Mouse (Mus musculus): ENCODE results near the gene Ctbp1.
A peak's percentile ranks its signal among the peaks of the same experiment; 100 is the strongest.

Ctbp1 gene

DNA sequence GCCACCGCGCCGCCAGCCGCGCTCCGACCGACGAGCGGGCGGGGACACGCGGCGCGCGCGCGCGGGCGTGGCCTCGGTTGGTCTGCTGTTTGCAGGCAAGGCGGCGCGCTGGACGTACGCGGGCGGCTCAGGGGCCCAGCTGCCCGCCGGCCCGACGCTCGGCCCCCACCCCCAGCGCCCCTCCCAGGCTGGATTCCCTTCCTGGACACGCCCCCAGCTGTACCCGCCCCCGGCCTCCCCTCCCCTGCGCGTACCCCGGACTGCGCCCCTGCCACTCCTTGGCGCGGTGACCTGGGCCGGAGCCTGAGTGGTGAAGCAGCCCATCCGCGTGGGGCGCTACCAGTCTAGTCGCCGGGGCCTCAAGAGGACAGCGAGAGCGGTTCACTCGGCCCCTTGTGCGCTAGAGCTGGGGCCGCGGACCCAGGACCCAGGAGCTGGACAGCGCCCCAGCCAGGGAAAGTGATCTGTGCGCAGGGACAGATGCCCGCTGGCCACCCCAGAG lies at the start of gene Ctbp1:
TSS of gene Ctbp1 (minus strand) at position 42 of the 502 bp plus-strand sequence.
- DNase-seq (ENCODE audit: low spot score): peak; percentile 71

DNA sequence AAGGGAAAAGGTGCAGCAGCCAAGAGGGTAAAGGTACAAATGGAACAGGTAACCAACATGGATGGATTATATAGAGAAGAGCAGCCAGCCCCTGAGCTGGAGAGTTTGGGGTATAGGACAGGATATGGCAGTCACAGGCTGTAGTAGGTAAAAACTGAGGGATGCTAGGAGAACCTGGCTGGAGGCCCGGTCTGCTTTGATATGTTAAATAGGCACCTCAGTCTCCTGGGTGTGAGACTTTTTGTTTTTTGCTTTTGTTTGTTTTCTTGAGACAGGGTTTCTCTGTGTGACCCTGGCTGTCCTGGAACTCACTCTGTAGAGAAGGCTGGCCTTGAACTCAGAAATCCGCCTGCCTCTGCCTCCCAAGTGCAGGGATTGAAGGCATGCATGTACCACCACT lies 49.7 kb upstream of the Ctbp1 start:
- no peak for DNase-seq (ENCODE audit: low spot score)

- no peak for DNase-seq (ENCODE audit: low spot score)
These were observed 37.4 kb upstream of the Ctbp1 start for GRCm38 (mm10) chr5:33312192-33312591.

DNA sequence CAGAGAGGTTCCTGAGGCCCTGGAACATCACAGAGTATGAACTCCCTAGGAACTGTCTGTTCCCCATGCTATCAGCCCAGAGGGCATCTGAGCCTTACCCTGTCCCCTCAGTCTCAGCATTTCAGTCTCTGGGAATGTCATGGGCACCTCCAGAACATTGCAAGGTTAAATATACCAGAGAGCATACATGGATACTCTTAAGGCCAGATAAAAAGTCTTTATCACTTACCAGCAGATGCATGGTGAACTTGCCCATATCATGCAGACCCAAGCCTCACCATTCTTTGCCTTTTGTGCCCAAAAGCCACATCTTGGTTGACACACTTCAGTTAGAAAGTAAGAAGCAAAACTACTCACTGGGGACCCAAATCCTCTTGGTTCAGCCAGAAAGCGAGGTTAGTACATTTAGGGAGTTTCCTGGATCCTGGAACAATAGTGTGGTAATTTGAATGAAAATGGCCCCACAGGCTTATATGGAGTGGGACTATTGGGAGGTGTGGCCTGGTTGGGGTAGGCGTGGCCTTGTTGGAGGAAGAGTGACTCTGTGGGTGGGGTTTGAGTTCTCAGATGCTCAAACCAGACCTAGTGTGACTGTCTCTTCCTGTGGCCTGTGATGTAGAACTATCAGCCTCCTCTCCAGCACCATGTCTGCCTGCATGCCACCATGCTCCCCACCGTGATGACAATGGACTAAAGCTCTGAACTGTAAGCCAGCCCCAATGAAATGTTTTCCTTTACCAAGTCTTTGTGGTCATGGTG lies 36.1 kb upstream of the Ctbp1 start:
- DNase-seq (ENCODE audit: low spot score): no peak

- DNase-seq (ENCODE audit: low spot score): no peak
These were observed 27.0 kb upstream of the Ctbp1 start for GRCm38 (mm10) chr5:33301801-33302200.

DNA sequence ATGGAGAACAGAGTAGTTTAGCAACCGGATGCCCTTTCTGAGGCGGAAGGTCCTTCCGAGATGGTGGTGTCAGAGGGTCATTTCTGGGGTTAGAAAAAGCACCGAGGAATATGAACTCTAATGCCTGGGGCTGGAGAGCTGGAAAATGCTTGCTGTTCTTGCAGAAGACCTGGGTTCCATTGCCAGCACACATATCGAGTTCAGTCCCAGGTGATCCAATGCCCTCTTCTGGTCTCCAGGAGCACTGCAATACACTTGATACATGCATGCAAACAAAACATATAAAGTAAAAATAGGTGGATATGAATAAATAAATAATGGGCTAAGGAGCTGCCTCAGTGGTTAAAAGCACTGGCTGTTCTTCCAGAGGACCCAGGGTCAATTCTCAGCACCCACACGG lies 22.4 kb upstream of the Ctbp1 start:
- no peak for DNase-seq (ENCODE audit: low spot score)

DNA sequence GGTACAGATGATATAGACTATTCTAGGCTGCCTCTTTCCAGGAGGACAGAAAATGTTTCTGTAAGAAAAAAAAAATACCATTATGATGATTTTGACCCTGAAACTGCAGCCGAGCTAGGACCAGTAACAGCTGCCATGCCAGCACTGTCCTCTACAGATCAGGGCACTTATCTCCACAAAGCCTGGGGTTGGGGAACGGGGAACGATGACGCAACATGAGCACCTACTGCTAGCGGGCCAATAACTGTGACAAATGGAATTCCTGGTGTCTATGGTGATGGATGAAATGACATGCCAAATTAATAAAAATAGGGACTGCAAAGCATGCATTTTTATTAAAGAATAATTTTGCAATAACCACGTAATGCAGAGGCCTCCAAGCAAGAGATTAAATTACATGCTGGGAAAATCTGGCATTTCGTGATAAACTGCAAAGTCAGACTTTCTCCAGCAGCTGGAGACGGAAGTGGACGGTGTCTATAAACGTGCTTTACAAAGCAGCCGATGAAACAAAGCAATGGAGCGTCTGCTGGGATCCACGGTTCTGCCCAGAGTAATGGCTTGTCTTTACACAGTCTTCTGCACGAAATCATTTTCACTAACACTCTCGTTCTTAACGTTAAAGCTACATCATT lies 19.1 kb upstream of the Ctbp1 start:
- no peak for DNase-seq (ENCODE audit: low spot score)

DNA sequence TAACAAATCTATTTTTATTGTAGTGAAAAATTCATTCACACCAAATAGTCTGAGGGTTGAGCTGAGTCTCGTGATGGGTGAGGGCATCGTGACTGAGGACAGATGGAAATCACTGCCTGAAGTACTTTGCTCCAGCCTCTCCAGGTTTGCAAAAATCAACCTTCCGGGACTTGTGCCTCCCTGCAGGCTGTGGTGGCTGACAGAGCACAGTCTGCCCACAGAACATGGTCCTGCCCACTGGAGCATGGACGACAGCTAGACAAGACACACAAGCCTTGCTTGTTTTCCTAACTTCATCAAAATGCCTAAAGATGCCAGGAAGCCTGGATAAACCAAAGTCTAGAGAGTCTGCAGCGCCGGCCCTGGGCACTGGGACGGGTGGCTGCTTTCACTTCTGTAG lies 9.2 kb upstream of the Ctbp1 start:
- no peak for DNase-seq (ENCODE audit: low spot score)

GRCm38 (mm10) chr5:33281428-33281827 lies 6.6 kb upstream of the Ctbp1 start:
- no peak for DNase-seq (ENCODE audit: low spot score)

DNA sequence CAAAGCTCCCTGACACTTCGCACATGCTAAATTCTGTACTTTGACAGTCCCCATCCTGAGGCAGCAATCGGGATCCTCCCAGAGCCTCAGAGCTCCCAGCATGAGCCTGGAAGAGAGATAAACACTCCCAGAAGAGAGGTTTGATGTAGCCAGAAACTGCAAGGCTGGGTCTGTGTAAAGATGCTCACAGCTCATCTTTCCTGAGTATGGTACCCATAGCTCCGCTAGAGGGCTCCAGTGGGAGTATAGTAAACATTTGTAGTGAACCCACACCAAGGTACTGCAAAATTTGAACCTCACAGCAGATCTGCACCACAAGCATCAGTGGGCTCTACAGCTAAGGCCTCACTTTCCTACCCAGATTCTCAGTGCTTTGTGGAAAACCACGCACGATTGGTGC lies 4.2 kb upstream of the Ctbp1 start:
- no peak for DNase-seq (ENCODE audit: low spot score)

GRCm38 (mm10) chr5:33277286-33277685 lies 2.5 kb upstream of the Ctbp1 start:
- DNase-seq (ENCODE audit: low spot score): no peak

- DNase-seq (ENCODE audit: low spot score): no peak
These were observed 960 bp upstream of the Ctbp1 start for GRCm38 (mm10) chr5:33275754-33276153.

DNA sequence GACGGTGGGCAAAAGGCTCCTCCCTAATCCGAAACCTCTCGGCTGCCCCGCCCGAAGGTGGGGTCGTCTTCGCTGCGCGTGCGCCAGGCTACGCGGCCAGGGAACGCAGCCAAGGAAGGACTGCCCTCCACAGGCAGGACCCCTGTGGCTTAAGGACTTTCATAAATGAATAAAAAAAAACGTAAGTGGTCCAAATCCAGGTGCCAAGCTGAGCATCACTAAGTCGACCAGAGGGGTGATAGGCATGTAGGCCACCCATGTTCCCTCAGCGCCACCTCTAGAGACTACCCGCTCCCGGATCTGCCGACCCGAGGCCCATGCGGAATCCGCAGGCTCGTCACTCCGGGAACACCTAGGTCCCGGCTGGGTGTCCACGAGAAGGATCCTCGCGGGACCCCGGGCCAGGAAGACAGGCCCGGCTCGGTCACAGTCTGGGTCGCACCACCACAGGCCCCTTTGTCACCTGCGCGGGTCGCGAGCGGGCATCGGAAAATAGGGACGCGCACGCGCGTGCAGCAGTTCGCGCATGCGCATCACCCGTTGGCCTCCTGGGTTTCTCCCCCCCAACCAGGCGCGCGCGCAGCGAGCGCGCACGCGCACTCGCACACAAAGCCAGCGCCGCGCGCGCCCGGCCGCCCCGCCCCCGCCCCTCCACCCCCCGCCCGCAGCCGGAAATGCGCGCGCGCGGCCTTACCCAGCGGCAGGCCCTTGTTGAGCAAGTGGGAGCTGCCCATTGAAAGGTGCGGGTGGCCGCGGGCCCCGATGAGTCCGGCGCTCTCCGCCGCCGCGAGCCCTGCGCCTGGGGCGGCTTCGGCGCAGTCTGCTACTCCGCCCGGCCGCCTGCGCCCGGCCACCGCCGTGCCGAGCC lies 475 bp downstream of the Ctbp1 start:
- peak; percentile 84 for DNase-seq (ENCODE audit: low spot score)

DNA sequence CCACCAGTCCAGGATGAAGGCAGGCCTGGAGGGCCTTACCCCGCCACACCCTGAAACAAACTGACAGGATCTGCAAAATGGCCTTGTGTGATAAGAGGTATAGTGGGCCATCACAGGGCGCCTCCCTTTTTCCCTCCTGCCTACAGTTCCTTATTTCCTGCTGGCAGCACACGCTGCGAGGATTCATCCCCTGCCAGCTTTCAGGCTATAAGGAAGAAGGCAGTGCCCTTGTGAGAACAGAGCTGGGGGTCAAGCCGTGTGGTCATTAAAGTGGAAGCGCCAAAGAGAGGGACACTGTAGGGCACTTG lies 1.1 kb downstream of the Ctbp1 start:
- DNase-seq (ENCODE audit: low spot score): no peak

GRCm38 (mm10) chr5:33272845-33273776 lies 1.7 kb downstream of the Ctbp1 start:
- no peak for DNase-seq (ENCODE audit: low spot score)

- no peak for DNase-seq (ENCODE audit: low spot score)
These were observed 2.6 kb downstream of the Ctbp1 start for GRCm38 (mm10) chr5:33272146-33272545.

GRCm38 (mm10) chr5:33270568-33270967 lies 4.2 kb downstream of the Ctbp1 start:
- peak; percentile 67 for DNase-seq (ENCODE audit: low spot score)

- DNase-seq (ENCODE audit: low spot score): no peak
These were observed 20.4 kb downstream of the Ctbp1 start for GRCm38 (mm10) chr5:33254416-33254815.

GRCm38 (mm10) chr5:33248186-33248585 lies 26.6 kb downstream of the Ctbp1 start:
- DNase-seq (ENCODE audit: low spot score): no peak

- DNase-seq (ENCODE audit: low spot score): no peak
These were observed 27.4 kb downstream of the Ctbp1 start for GRCm38 (mm10) chr5:33247387-33247786.

DNA sequence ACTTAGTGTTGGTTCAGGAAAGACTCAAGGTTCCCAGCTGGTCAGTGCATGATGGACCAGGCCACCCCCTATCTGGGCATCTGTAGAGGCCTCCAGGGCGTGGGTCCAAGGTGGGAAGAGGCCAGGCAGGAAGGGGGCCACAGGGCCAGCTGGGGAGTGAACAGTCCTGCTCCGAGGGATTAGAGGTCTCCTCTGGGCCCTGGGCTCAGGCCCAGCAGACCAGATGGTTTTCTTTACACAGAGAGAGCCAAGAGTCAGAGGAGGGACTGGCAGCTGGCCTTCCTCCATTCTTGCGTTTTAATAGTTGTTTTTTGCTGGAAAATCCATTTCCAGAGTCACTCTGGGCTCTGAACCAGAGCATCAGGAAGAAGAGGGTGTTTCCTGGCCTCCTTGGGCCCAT lies 29.1 kb downstream of the Ctbp1 start:
- DNase-seq (ENCODE audit: low spot score): peak; percentile 48

Measured in ovary, postnatal 10 days (tissue).